Mouse (Mus musculus): ENCODE measurements around the gene Tlnrd1. TPM values are rescaled to one million over a fixed set of nuclear protein-coding genes. Genes with fewer than 3 reads are reported as not detected.
"Not testable (repeated sequence)": the region's sequence is repeated elsewhere in the genome, so short reads cannot be mapped to it uniquely, and the experiment has no call there.

Tlnrd1 gene
- polyA plus RNA-seq, 1 experiment from 2014 or later = 8.4 TPM

GRCm38 (mm10) chr7:83901425-83901824, 17.3 kb upstream of the Tlnrd1 start:
- Histone ChIP-seq H3K4me3 (ENCODE audit: low read length) (no peak overlapping the region), H3K27ac (ENCODE audit: low read length) (no peak overlapping the region), H3K36me3 (ENCODE audit: control insufficient read depth, insufficient read depth) (peaks cover 27% of the 10 kb centered on the region), H3K9ac (ENCODE audit: low read length) (no peak overlapping the region), H3K4me1 (ENCODE audit: control insufficient read depth, insufficient read depth, low read length) (peaks cover 7% of the 10 kb centered on the region; the same call in 1 of the 2 replicates), H3K4me2 (ENCODE audit: low read depth, low read length) (no peak overlapping the region), H3K27me3 (ENCODE audit: control insufficient read depth, insufficient read depth, low read length) (no peaks in the 10 kb centered on the region), H3K9me3 (replicated peaks; ENCODE audit: control insufficient read depth, low read length) (peaks cover 3% of the 10 kb centered on the region; the same call in 1 of the 2 replicates)
- no peak for ATAC-seq (replicated peaks; ENCODE audit: extremely low read depth, insufficient read depth, low FRiP score)
- 67% methylated on average over 4 of the region's 4 CpGs for WGBS

GRCm38 (mm10) chr7:83900519-83900918, 16.4 kb upstream of the Tlnrd1 start:
- ATAC-seq (replicated peaks; ENCODE audit: extremely low read depth, insufficient read depth, low FRiP score) = no peak
- Histone ChIP-seq H3K9me3 (replicated peaks; ENCODE audit: control insufficient read depth, low read length) (no peaks in the 10 kb centered on the region), H3K4me3 (ENCODE audit: low read length) (no peak overlapping the region), H3K4me2 (ENCODE audit: low read depth, low read length) (no peak overlapping the region), H3K36me3 (ENCODE audit: control insufficient read depth, insufficient read depth) (peaks cover 34% of the 10 kb centered on the region), H3K27me3 (ENCODE audit: control insufficient read depth, insufficient read depth, low read length) (no peaks in the 10 kb centered on the region), H3K9ac (ENCODE audit: low read length) (no peak overlapping the region), H3K27ac (ENCODE audit: low read length) (no peak overlapping the region), H3K4me1 (ENCODE audit: control insufficient read depth, insufficient read depth, low read length) (peaks cover 7% of the 10 kb centered on the region; the same call in 1 of the 2 replicates)
- WGBS = 72% methylated on average over 3 of the region's 3 CpGs

- Histone ChIP-seq H3K27ac (ENCODE audit: low read length) (no peak overlapping the region), H3K9me3 (replicated peaks; ENCODE audit: control insufficient read depth, low read length) (no peaks in the 10 kb centered on the region), H3K9ac (ENCODE audit: low read length) (no peak overlapping the region), H3K4me2 (ENCODE audit: low read depth, low read length) (no peak overlapping the region), H3K4me3 (ENCODE audit: low read length) (no peak overlapping the region), H3K27me3 (ENCODE audit: control insufficient read depth, insufficient read depth, low read length) (no peaks in the 10 kb centered on the region), H3K4me1 (ENCODE audit: control insufficient read depth, insufficient read depth, low read length) (peaks cover 14% of the 10 kb centered on the region), H3K36me3 (ENCODE audit: control insufficient read depth, insufficient read depth) (peaks cover 34% of the 10 kb centered on the region)
- no peak for ATAC-seq (replicated peaks; ENCODE audit: extremely low read depth, insufficient read depth, low FRiP score)
- WGBS = 78% methylated on average over 11 of the region's 11 CpGs
Observed at GRCm38 (mm10) chr7:83898267-83898666, 14.2 kb upstream of the Tlnrd1 start.

DNA sequence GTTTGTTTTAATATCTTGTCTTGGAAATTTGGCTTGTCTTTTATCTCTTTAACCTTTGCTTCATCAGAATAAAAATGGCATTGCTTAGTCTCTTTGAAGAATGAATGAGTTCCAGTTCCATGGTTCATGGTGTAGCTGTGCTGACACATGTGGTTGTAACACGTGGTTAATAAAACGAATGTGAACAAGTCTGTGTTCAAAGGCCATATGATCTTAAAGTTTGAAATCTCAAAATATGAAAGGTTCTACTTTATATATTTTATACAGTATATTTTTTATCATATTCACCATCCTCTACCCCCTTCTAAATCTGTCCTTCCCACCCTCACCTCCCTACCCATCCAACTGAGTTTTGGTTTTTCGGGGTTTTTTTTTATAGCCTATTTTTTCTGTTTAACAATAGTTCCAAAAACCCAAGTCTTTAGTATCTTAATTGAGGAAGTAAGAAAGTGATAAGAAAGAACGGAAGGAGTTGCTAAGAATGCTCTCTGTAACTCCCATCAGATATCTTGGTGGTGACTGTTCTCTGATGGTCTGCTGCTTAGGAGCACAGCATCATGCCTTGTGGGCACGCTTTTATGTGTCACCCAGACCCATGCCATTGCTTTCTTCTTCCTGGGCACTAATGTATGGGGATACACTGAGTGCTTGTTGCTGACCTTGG, 12.1 kb upstream of the Tlnrd1 start:
- no peak for ATAC-seq (replicated peaks; ENCODE audit: extremely low read depth, insufficient read depth, low FRiP score)
- Histone ChIP-seq H3K27me3 (ENCODE audit: control insufficient read depth, insufficient read depth, low read length) (no peaks in the 10 kb centered on the region), H3K27ac (ENCODE audit: low read length) (no peak overlapping the region), H3K36me3 (ENCODE audit: control insufficient read depth, insufficient read depth) (peaks cover 34% of the 10 kb centered on the region), H3K9ac (ENCODE audit: low read length) (no peak overlapping the region), H3K4me2 (ENCODE audit: low read depth, low read length) (no peak overlapping the region), H3K4me1 (ENCODE audit: control insufficient read depth, insufficient read depth, low read length) (peaks cover 11% of the 10 kb centered on the region), H3K4me3 (ENCODE audit: low read length) (no peak overlapping the region), H3K9me3 (replicated peaks; ENCODE audit: control insufficient read depth, low read length) (no peaks in the 10 kb centered on the region)
- 77% methylated on average over 5 of the region's 5 CpGs for WGBS

- no peak overlapping the region for H3K9ac ChIP-seq (ENCODE audit: low read length)
- H3K27me3 ChIP-seq (ENCODE audit: control insufficient read depth, insufficient read depth, low read length) = no peaks in the 10 kb centered on the region
- H3K36me3 ChIP-seq (ENCODE audit: control insufficient read depth, insufficient read depth) = peaks cover 28% of the 10 kb centered on the region
- 98% methylated on average over 1 of the region's 1 CpGs for WGBS
- H3K9me3 ChIP-seq (replicated peaks; ENCODE audit: control insufficient read depth, low read length) = no peaks in the 10 kb centered on the region
- H3K27ac ChIP-seq (ENCODE audit: low read length) = no peak overlapping the region
- ATAC-seq (replicated peaks; ENCODE audit: extremely low read depth, insufficient read depth, low FRiP score) = no peak
- H3K4me3 ChIP-seq (ENCODE audit: low read length) = no peak overlapping the region
- peaks cover 11% of the 10 kb centered on the region for H3K4me1 ChIP-seq (ENCODE audit: control insufficient read depth, insufficient read depth, low read length)
- H3K4me2 ChIP-seq (ENCODE audit: low read depth, low read length) = no peak overlapping the region
Observed at GRCm38 (mm10) chr7:83894348-83894747, 10.2 kb upstream of the Tlnrd1 start.

DNA sequence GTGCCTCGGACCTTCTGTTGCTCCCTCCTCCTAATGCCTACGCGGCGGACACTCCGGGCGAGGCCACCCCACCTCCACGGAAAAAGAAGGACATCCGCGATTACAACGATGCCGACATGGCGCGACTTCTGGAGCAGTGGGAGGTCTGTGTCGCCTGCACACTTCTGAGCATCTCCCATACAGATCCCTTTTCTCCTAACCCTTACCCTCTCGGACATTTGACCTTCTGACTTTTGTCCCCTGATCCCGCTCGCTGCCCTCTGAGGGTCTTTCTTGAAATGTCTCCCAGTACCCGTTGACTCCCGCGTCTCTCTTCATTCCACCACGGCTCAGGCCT, 8.2 kb upstream of the Tlnrd1 start:
- ATAC-seq (replicated peaks; ENCODE audit: extremely low read depth, insufficient read depth, low FRiP score) = peak; percentile 23
- peak overlapping the region; percentile 92 for H3K4me2 ChIP-seq (ENCODE audit: low read depth, low read length)
- peak overlapping the region; percentile 86 for H3K4me3 ChIP-seq (ENCODE audit: low read length)
- no peaks in the 10 kb centered on the region for H3K27me3 ChIP-seq (ENCODE audit: control insufficient read depth, insufficient read depth, low read length)
- no peaks in the 10 kb centered on the region for H3K9me3 ChIP-seq (replicated peaks; ENCODE audit: control insufficient read depth, low read length)
- H3K4me1 ChIP-seq (ENCODE audit: control insufficient read depth, insufficient read depth, low read length) = peaks cover 11% of the 10 kb centered on the region
- WGBS = 0% methylated on average over 21 of the region's 21 CpGs
- H3K9ac ChIP-seq (ENCODE audit: low read length) = peak overlapping the region; percentile 88
- peaks cover 11% of the 10 kb centered on the region for H3K36me3 ChIP-seq (ENCODE audit: control insufficient read depth, insufficient read depth)
- peak overlapping the region; percentile 91 for H3K27ac ChIP-seq (ENCODE audit: low read length)

GRCm38 (mm10) chr7:83891433-83892332, 7.6 kb upstream of the Tlnrd1 start:
- Histone ChIP-seq H3K4me3 (ENCODE audit: low read length) (peak overlapping the region; percentile 86), H3K4me1 (ENCODE audit: control insufficient read depth, insufficient read depth, low read length) (peaks cover 11% of the 10 kb centered on the region), H3K9ac (ENCODE audit: low read length) (peak overlapping the region; percentile 88), H3K4me2 (ENCODE audit: low read depth, low read length) (peak overlapping the region; percentile 92), H3K27ac (ENCODE audit: low read length) (peak overlapping the region; percentile 91), H3K9me3 (replicated peaks; ENCODE audit: control insufficient read depth, low read length) (no peaks in the 10 kb centered on the region), H3K36me3 (ENCODE audit: control insufficient read depth, insufficient read depth) (peaks cover 9% of the 10 kb centered on the region), H3K27me3 (ENCODE audit: control insufficient read depth, insufficient read depth, low read length) (no peaks in the 10 kb centered on the region)
- 2% methylated on average over 42 of the region's 44 CpGs for WGBS
- peak; percentile 94 for ATAC-seq (replicated peaks; ENCODE audit: extremely low read depth, insufficient read depth, low FRiP score)

GRCm38 (mm10) chr7:83889946-83890345, 5.8 kb upstream of the Tlnrd1 start:
- not testable (repeated sequence) for H3K36me3 ChIP-seq (ENCODE audit: control insufficient read depth, insufficient read depth); H3K4me2 ChIP-seq (ENCODE audit: low read depth, low read length); H3K27me3 ChIP-seq (ENCODE audit: control insufficient read depth, insufficient read depth, low read length); H3K9ac ChIP-seq (ENCODE audit: low read length); ATAC-seq (replicated peaks; ENCODE audit: extremely low read depth, insufficient read depth, low FRiP score); H3K9me3 ChIP-seq (replicated peaks; ENCODE audit: control insufficient read depth, low read length); H3K4me3 ChIP-seq (ENCODE audit: low read length); H3K27ac ChIP-seq (ENCODE audit: low read length)
- H3K4me1 ChIP-seq (ENCODE audit: control insufficient read depth, insufficient read depth, low read length) = peaks cover 16% of the 10 kb centered on the region
- WGBS = 88% methylated on average over 5 of the region's 5 CpGs

- Histone ChIP-seq H3K4me1 (ENCODE audit: control insufficient read depth, insufficient read depth, low read length) (peaks cover 21% of the 10 kb centered on the region), H3K27ac (ENCODE audit: low read length) (no peak overlapping the region)
Observed at GRCm38 (mm10) chr7:83889383-83889782, 5.3 kb upstream of the Tlnrd1 start.

More at GRCm38 (mm10) chr7:83889383-83889782, 5.3 kb upstream of the Tlnrd1 start:
- Histone ChIP-seq H3K36me3 (ENCODE audit: control insufficient read depth, insufficient read depth) (no peaks in the 10 kb centered on the region), H3K4me3 (ENCODE audit: low read length) (no peak overlapping the region), H3K9me3 (replicated peaks; ENCODE audit: control insufficient read depth, low read length) (no peaks in the 10 kb centered on the region), H3K4me2 (ENCODE audit: low read depth, low read length) (no peak overlapping the region), H3K27me3 (ENCODE audit: control insufficient read depth, insufficient read depth, low read length) (no peaks in the 10 kb centered on the region), H3K9ac (ENCODE audit: low read length) (no peak overlapping the region)
- no peak for ATAC-seq (replicated peaks; ENCODE audit: extremely low read depth, insufficient read depth, low FRiP score)
- WGBS = 59% methylated on average over 3 of the region's 3 CpGs

Measured in heart, embryonic 16.5 days (tissue).